Mouse (Mus musculus) left cerebral cortex, postnatal 25 days (tissue): ENCODE data around the gene Kncn. TPM values are rescaled to one million over a fixed set of nuclear protein-coding genes. Genes with fewer than 3 reads are reported as not detected.
A peak's percentile ranks its signal among the peaks of the same experiment; 100 is the strongest.

Experiments used
- DNase-seq, 2 experiments: peaks; one replicate each; pipeline ENCODE4 v3.0.0; 2022; ENCODE audit warnings: low spot score in 2 of 2, mixed read lengths in 1 of 2
- intact Hi-C: fragments of 180-260 bp; cut with DNase I; formaldehyde crosslinking; loops from one replicate; pipeline ENCODE4 v1.15.1; 2025
- total RNA-seq, 2 experiments: library from RNA; stranded (reverse); gene quantifications; 2 replicates each; pipeline ENCODE4 v1.2.3; 2021

Kncn gene
- under 1 TPM; 0.21 to 0.23 TPM for total RNA-seq

- no peak for DNase-seq
- intact Hi-C loops: no loop called here
Observed at GRCm38 (mm10) chr4:115884022-115884421, at the start of gene Kncn. TSS of gene Kncn (plus strand) at chr4:115884400.

- no peak for DNase-seq
- intact Hi-C loops: no loop called here
Observed at GRCm38 (mm10) chr4:115835576-115835975, 48.6 kb upstream of the Kncn start.

GRCm38 (mm10) chr4:115838196-115838595, 46.0 kb upstream of the Kncn start:
- DNase-seq: no peak
- intact Hi-C loops: no loop called here

- intact Hi-C loops: no loop called here
- DNase-seq: peak; percentile 91 to 96
Observed at GRCm38 (mm10) chr4:115838696-115839641, 45.2 kb upstream of the Kncn start, which contains the start of gene Mknk1. TSS of gene Mknk1 (plus strand) at chr4:115839198.

GRCm38 (mm10) chr4:115839956-115840355, 44.2 kb upstream of the Kncn start:
- DNase-seq: no peak
- intact Hi-C loops: no loop called here

GRCm38 (mm10) chr4:115840842-115841241, 43.4 kb upstream of the Kncn start:
- intact Hi-C loops: no loop called here
- no peak for DNase-seq

GRCm38 (mm10) chr4:115846656-115847055, 37.5 kb upstream of the Kncn start:
- no peak for DNase-seq
- intact Hi-C loops: no loop called here

- DNase-seq: peak; percentile 47 to 78
- intact Hi-C loops: no loop called here
Observed at GRCm38 (mm10) chr4:115847377-115847776, 36.8 kb upstream of the Kncn start.

GRCm38 (mm10) chr4:115848083-115848482, 36.1 kb upstream of the Kncn start:
- no peak for DNase-seq
- intact Hi-C loops: no loop called here

GRCm38 (mm10) chr4:115848990-115849677, 35.1 kb upstream of the Kncn start:
- DNase-seq: no peak
- intact Hi-C loops: no loop called here

- intact Hi-C loops: no loop called here
- DNase-seq: no peak
Observed at GRCm38 (mm10) chr4:115850111-115850510, 34.1 kb upstream of the Kncn start.

GRCm38 (mm10) chr4:115850631-115851030, 33.6 kb upstream of the Kncn start:
- intact Hi-C loops: no loop called here
- no peak for DNase-seq

GRCm38 (mm10) chr4:115851569-115851968, 32.6 kb upstream of the Kncn start:
- intact Hi-C loops: no loop called here
- no peak for DNase-seq

- DNase-seq: no peak
- intact Hi-C loops: no loop called here
Observed at GRCm38 (mm10) chr4:115855100-115855499, 29.1 kb upstream of the Kncn start.

GRCm38 (mm10) chr4:115855609-115856008, 28.6 kb upstream of the Kncn start:
- intact Hi-C loops: no loop called here
- DNase-seq: peak in 1 of 2 experiments; percentile 60

GRCm38 (mm10) chr4:115856282-115856681, 27.9 kb upstream of the Kncn start:
- intact Hi-C loops: no loop called here
- no peak for DNase-seq

GRCm38 (mm10) chr4:115857293-115857883, 26.8 kb upstream of the Kncn start:
- intact Hi-C loops: no loop called here
- DNase-seq: no peak

GRCm38 (mm10) chr4:115863352-115863751, 20.8 kb upstream of the Kncn start:
- intact Hi-C loops: no loop called here

GRCm38 (mm10) chr4:115863880-115864279, 20.3 kb upstream of the Kncn start:
- no peak for DNase-seq
- intact Hi-C loops: no loop called here

More at GRCm38 (mm10) chr4:115863352-115863751, 20.8 kb upstream of the Kncn start:
- no peak for DNase-seq

- intact Hi-C loops: no loop called here
- no peak for DNase-seq
Observed at GRCm38 (mm10) chr4:115869512-115870210, 14.5 kb upstream of the Kncn start.
